Mouse (Mus musculus) spleen, postnatal 14 days (tissue): ENCODE results near the gene Olfr1145.

Experiments
- DNase-seq, 2 experiments: peaks; one replicate each; pipeline ENCODE4 v3.0.0; 2021 to 2022; ENCODE audit warnings: low spot score in 2 of 2

The Olfr1145 gene

GRCm38 (mm10) chr2:87809522-87809921, at the start of gene Olfr1145:
Gene Olfr1145, plus strand, starts transcription at chr2:87809822.
- DNase-seq: no peak

- no peak for DNase-seq
Measured at GRCm38 (mm10) chr2:87776143-87776542, 33.5 kb upstream of the Olfr1145 start.

GRCm38 (mm10) chr2:87779183-87779582, 30.4 kb upstream of the Olfr1145 start, which contains the start of gene Olfr152:
Gene Olfr152, plus strand, starts transcription at chr2:87779483.
- no peak for DNase-seq

GRCm38 (mm10) chr2:87800292-87800691, 9.3 kb upstream of the Olfr1145 start, which contains the start of gene Olfr1143:
Gene Olfr1143, plus strand, starts transcription at chr2:87800592.
- DNase-seq: no peak

- no peak for DNase-seq
Measured at GRCm38 (mm10) chr2:87830233-87830632, 20.6 kb downstream of the Olfr1145 start, which contains the start of gene Olfr1148. Gene Olfr1148, plus strand, starts transcription at chr2:87830533.

GRCm38 (mm10) chr2:87843693-87844092, 34.1 kb downstream of the Olfr1145 start, which contains the start of gene Olfr1150-ps1:
Gene Olfr1150-ps1, plus strand, starts transcription at chr2:87843993.
- no peak for DNase-seq

- no peak for DNase-seq
Measured at GRCm38 (mm10) chr2:87855562-87855961, 45.9 kb downstream of the Olfr1145 start, which contains the start of gene Olfr1151. Gene Olfr1151, plus strand, starts transcription at chr2:87855862.
